Mouse (Mus musculus) liver, adult 2 months (tissue): ENCODE measurements at regions not wholly inside any gene's neighbourhood (a gene's known extent, or its start where the extent isn't known, plus 50 kb on each side); places are given as distances from the start of the nearest gene placed in this dataset.
A peak's percentile ranks its signal among the peaks of the same experiment; 100 is the strongest.

Experiments used
- DNase-seq: peaks from one replicate; pipeline ENCODE4 v3.0.0-alpha.2; 2011; ENCODE audit warnings: low read depth, low spot score; ENCODE audit errors: extremely low read depth
- H3K27ac ChIP-seq: fragments of 200-500 bp; replicated peaks from 2 replicates; pipeline ENCODE4 v1.5.1; 2012; ENCODE audit warnings: low read depth, mild to moderate bottlenecking, control low read depth, inconsistent platforms, low read length; ENCODE audit not compliant: insufficient read depth
- H3K27me3 ChIP-seq: fragments of 200-500 bp; 2 replicates; pipeline ENCODE4 v1.6.1; 2012; ENCODE audit warnings: mild to moderate bottlenecking, moderate library complexity, low read length, inconsistent platforms; ENCODE audit not compliant: control insufficient read depth, insufficient read depth
- H3K36me3 ChIP-seq: fragments of 200-500 bp; 2 replicates; pipeline ENCODE4 v1.6.1; 2012; ENCODE audit warnings: low read length, inconsistent platforms; ENCODE audit not compliant: control insufficient read depth, insufficient read depth
- H3K4me1 ChIP-seq: fragments of 200-500 bp; 2 replicates; pipeline ENCODE4 v1.6.1; 2011; ENCODE audit warnings: low read length; ENCODE audit not compliant: control insufficient read depth, insufficient read depth
- H3K4me3 ChIP-seq: fragments of 200-500 bp; 2 replicates; pipeline ENCODE4 v1.5.1; 2011; ENCODE audit warnings: low read depth, mild to moderate bottlenecking, control low read depth, low read length, moderate library complexity; ENCODE audit not compliant: insufficient read depth
- H3K79me2 ChIP-seq: fragments of 200-500 bp; 2 replicates; pipeline ENCODE4 v1.6.1; 2012; ENCODE audit warnings: inconsistent platforms, mild to moderate bottlenecking, low read length, moderate library complexity; ENCODE audit not compliant: control insufficient read depth, insufficient read depth
- H3K9ac ChIP-seq: fragments of 200-500 bp; 2 replicates; pipeline ENCODE4 v1.6.1; 2012; ENCODE audit warnings: low read depth, mild to moderate bottlenecking, control low read depth, inconsistent platforms, low read length
- CTCF ChIP-seq: fragments of 200-500 bp; IDR thresholded peaks from 2 replicates; pipeline ENCODE4 v1.5.1; 2011; ENCODE audit warnings: low read depth, low read length, control low read depth
- POLR2A ChIP-seq: fragments of 200-500 bp; IDR thresholded peaks from 2 replicates; pipeline ENCODE4 v1.6.1; 2011; ENCODE audit warnings: low read length, control low read depth; ENCODE audit not compliant: insufficient read depth; ENCODE audit errors: extremely low read depth
- WGBS: fragments of 180-500 bp; shearing (Covaris S2); methylation state at CpG from one replicate; pipeline ENCODE4 v1.1.7; 2018; 5-methylcytosine and 5-hydroxymethylcytosine counted together

DNA sequence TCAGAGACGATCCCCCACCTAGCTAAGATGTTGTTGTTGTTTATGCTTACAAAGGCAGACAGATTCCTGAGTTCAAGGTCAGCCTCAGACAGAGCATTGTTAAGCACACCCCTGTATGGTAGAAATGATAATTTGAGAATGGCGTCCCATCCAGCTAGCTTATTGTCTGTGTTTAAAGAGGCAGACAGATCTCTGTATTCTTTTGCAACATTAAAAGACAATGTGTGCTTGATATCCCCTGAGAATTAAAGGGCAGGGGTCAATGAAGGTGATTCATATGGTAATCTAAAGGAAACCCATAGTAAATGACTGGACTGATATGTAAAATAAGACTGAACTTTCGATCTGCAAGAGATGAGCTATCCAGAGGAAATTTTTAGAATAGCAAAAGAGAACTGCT lies 883.5 kb downstream of the Basp1 start:
- 79% methylated on average over 3 of the region's 3 CpGs for WGBS
- Histone ChIP-seq H3K27ac (no peak overlapping the region), H3K4me1 (no peaks in the 10 kb centered on the region), H3K9ac (no peak overlapping the region), H3K4me3 (no peak overlapping the region), H3K79me2 (no peaks in the 10 kb centered on the region), H3K27me3 (no peaks in the 10 kb centered on the region), H3K36me3 (no peaks in the 10 kb centered on the region)
- TF ChIP-seq POLR2A (no peak), CTCF (no peak)
- no peak for DNase-seq

DNA sequence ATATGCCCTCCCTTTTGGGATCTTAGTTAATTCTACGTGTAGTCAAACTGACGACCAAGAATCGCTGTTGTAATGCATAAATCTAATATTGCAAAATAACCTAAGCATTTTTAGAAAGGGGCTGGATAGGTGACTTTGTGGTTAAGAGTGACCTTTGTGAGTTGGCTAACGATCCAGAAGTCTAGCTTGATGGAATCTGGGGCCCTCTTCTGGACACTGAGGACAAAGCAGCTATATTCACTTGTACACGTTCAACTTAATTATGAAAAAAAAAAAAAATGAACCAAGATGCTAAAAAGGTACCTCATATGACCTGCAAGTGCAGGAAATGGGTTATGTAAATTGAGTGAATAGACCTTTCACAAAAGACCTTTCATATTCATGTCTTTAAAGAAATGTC lies 886.2 kb downstream of the Basp1 start:
- no peak overlapping the region for H3K4me3 ChIP-seq
- H3K79me2 ChIP-seq: no peaks in the 10 kb centered on the region
- no peak for TF ChIP-seq CTCF
- no peak for TF ChIP-seq POLR2A
- no peak overlapping the region for H3K27ac ChIP-seq
- no peak overlapping the region for H3K9ac ChIP-seq
- 62% methylated on average over 5 of the region's 5 CpGs for WGBS
- H3K27me3 ChIP-seq: no peaks in the 10 kb centered on the region
- DNase-seq: peak; percentile 13
- H3K4me1 ChIP-seq: no peaks in the 10 kb centered on the region
- no peaks in the 10 kb centered on the region for H3K36me3 ChIP-seq

DNA sequence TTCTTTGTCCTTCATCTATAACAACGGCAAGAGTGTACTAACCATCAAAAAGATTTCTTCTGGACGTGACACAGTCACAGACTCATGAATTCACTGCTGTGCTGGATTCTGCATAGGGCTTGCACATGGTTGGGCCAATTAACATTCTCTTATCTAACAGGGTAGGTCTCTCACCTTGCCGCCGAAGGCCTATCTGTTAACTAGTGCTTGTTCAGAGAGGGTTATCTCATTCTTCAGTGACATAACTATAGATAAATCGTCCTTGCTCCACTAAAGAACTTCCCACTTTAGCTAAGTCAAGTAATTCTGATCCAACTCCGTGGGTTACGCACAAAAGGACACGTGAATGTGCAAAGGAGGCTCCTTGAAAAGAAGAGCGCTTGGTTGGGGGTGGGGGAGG lies 899.6 kb downstream of the Basp1 start:
- Histone ChIP-seq H3K27me3 (no peaks in the 10 kb centered on the region), H3K4me1 (no peaks in the 10 kb centered on the region), H3K36me3 (no peaks in the 10 kb centered on the region), H3K27ac (no peak overlapping the region), H3K9ac (no peak overlapping the region), H3K79me2 (no peaks in the 10 kb centered on the region), H3K4me3 (no peak overlapping the region)
- TF ChIP-seq CTCF (no peak), POLR2A (no peak)
- no peak for DNase-seq
- WGBS: 70% methylated on average over 9 of the region's 9 CpGs

DNA sequence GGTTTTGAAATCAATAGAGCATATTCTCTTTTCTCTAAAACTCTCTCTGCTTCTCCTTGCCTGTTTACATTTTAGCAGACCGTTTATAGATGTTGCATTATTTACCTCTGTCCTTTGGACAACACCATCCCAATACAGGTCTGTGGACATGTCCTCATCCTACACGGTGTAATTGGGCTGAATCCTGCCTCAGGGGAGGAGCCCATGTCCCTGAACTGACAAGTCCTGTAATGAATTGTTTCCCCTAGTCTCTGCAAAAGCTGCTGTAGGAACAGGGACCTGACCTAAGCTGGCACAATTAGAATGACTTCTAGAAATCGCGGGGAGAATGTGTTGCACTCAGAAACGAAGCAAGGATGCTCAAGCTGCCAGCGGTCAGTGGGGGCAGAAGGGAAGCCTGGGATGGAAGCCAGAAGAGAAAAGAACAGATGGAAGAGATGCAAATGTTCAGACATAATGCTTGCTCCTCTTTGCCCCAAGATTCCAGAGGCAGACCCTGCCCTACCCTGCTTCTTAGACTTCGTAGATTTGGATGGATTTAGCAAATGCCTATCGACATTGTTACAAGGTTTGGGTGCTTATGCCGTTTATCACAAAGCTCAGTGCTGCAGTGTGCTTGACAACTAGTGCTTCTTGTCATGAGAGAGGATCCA lies 911.5 kb downstream of the Basp1 start:
- no peak overlapping the region for H3K9ac ChIP-seq
- no peaks in the 10 kb centered on the region for H3K79me2 ChIP-seq
- no peak for TF ChIP-seq CTCF
- no peak for TF ChIP-seq POLR2A
- no peaks in the 10 kb centered on the region for H3K4me1 ChIP-seq
- no peaks in the 10 kb centered on the region for H3K36me3 ChIP-seq
- H3K27ac ChIP-seq: no peak overlapping the region
- 70% methylated on average over 9 of the region's 9 CpGs for WGBS
- DNase-seq: no peak
- no peak overlapping the region for H3K4me3 ChIP-seq
- no peaks in the 10 kb centered on the region for H3K27me3 ChIP-seq

DNA sequence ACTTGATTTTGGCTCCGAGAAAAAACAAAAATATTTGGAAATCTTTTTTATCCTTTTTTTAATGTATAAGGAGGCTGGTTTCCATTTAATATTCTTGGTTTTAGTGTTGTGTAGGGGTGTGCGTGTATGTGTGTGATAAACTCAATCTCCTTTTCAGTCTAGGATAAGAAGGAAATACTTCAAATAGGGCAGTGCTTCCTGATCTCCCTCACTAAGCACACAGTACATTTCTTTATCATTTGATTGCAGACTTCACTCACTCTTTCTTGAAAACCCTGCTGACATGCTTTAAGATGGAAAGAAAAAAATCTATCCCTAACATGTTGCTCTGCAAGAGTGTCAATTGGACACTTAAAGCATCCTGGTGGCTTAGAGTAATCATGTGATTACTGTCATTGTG lies 927.3 kb downstream of the Basp1 start:
- no peak overlapping the region for H3K4me3 ChIP-seq
- 74% methylated on average over 2 of the region's 2 CpGs for WGBS
- no peaks in the 10 kb centered on the region for H3K27me3 ChIP-seq
- H3K79me2 ChIP-seq: no peaks in the 10 kb centered on the region
- no peak overlapping the region for H3K9ac ChIP-seq
- no peak for DNase-seq
- no peaks in the 10 kb centered on the region for H3K36me3 ChIP-seq
- no peaks in the 10 kb centered on the region for H3K4me1 ChIP-seq
- H3K27ac ChIP-seq: no peak overlapping the region
- TF ChIP-seq CTCF (no peak), POLR2A (no peak)

DNA sequence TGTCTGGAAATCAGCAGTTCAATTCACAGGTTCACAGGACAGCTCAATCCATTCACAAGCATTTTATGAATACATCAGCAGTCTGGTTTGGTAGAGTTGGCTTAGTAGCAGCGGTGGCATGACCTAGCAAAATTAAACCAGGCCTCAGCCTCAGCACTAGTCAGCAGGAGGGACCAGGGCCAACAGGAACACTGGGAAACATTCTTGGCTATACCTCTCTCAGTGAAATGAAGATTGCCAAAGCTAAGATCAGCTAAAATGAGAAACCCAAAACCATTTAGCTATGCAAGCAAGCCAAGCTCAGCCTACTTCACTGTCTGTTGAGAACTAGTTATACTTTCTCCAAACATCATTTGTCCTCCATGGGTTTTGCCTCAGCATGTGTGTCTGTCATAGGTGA lies 945.3 kb downstream of the Basp1 start:
- H3K27me3 ChIP-seq: no peaks in the 10 kb centered on the region
- no peak overlapping the region for H3K9ac ChIP-seq
- no peak overlapping the region for H3K4me3 ChIP-seq
- H3K79me2 ChIP-seq: no peaks in the 10 kb centered on the region
- H3K4me1 ChIP-seq: no peaks in the 10 kb centered on the region
- H3K36me3 ChIP-seq: no peaks in the 10 kb centered on the region
- 65% methylated on average over 1 of the region's 1 CpGs for WGBS
- DNase-seq: no peak
- no peak for TF ChIP-seq CTCF
- no peak for TF ChIP-seq POLR2A
- no peak overlapping the region for H3K27ac ChIP-seq
